Mouse (Mus musculus) yolk sac, embryonic 10.5 days (tissue): ENCODE results near the gene Sipa1l1.

Source experiments
- DNase-seq: peaks from one replicate; pipeline ENCODE4 v3.0.0-alpha.2; 2017; ENCODE audit warnings: low spot score

Sipa1l1 gene

GRCm38 (mm10) chr12:82209753-82210152, 40.6 kb downstream of the Sipa1l1 start:
- DNase-seq: no peak

- no peak for DNase-seq
These were observed 43.9 kb downstream of the Sipa1l1 start for GRCm38 (mm10) chr12:82213056-82213455.

DNA sequence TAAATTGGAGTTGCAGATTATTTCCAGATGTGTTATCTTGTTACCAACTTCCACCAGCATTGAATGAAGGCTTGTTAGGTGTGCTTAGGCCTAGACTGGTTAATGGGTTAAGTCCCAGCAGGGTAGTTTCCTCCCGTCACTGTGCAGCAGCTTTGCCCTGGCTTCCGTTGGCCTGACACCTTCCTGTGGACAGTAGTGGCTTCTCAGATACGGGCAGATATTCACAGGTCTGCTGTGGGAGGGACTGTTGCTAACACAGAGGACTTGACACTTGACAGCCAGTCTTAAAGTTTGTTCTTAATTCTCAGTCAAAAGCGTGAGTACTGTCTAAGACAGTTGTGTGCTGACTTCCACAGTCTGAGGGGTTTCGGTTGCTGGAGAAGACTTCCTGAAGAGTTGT, 45.8 kb downstream of the Sipa1l1 start:
- no peak for DNase-seq

DNA sequence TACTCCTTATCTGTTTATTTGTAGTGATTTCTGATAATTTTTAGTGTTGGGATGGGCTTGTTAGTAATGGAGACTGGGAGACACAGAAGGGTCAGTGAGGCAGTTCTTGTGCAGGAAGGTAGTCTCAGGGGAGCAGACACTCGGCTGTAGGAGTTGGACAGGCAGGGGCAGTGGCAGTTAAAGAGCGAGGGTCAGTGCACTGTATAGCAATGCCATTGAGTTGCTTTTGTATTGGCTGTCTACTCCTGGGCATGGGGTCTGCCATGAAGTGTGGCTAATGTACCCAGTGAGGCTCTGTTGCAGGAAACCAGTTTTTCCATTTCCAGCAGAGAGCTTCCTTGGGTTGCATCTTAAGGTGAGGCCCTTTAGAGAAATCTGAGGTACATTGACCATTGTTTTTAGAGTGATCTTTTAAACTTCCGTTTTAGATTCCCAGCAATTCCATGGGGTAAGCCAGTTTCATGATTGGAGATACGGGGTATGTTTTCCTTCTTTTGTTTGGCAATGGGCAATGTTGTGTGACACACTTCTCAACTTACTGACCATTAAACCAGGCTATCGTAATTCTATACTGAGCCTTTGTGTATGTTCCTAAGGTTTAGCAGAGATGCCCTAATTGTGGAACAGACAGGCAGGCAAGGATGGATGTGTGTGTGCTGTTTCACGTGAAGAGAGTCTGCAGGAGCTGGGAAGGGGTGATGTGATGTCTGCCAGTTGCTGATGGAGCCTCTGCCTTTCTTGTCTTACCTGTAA, 47.9 kb downstream of the Sipa1l1 start:
- DNase-seq: no peak

- no peak for DNase-seq
These were observed 49.1 kb downstream of the Sipa1l1 start for GRCm38 (mm10) chr12:82218201-82218600.

DNA sequence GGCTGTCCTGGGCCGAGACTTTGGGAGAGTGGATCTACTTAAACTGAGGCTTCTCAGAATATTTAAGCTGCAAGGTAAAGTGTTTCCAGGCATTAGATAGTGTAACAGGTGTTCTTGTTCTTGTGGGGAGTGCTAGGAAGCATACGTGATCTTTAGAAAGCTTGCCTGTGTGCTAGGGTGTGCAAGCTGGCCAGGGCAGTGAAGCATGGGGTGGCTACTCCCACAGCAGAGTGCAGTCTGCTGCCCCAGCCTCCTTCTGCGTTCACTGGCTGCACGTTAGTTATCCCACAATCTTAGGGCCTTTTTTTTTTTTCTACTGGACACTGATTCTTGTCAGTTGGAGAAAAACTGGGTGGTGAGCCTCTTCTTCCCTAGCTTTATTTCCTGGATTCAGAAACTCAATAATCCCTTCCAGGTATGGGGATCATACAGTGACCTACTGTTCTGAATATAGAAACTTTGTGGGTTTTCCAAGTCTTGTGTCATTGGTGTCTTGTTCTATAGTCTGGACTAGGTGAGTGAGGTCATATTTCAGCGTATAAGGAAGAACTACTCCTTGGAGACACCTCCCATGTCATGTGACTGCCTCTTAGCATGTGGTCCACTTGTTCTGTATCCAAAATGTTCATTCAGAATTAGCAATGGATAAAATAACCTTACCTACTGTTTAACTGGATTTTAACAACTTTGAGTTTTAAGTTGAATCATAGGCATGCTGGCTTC, 51.4 kb downstream of the Sipa1l1 start:
- DNase-seq: no peak

- no peak for DNase-seq
These were observed 54.2 kb downstream of the Sipa1l1 start for GRCm38 (mm10) chr12:82223126-82223815.

GRCm38 (mm10) chr12:82224848-82225247, 55.7 kb downstream of the Sipa1l1 start:
- DNase-seq: no peak

GRCm38 (mm10) chr12:82225278-82225677, 56.2 kb downstream of the Sipa1l1 start:
- DNase-seq: no peak

GRCm38 (mm10) chr12:82225751-82226228, 56.7 kb downstream of the Sipa1l1 start:
- DNase-seq: no peak

- no peak for DNase-seq
These were observed 57.4 kb downstream of the Sipa1l1 start for GRCm38 (mm10) chr12:82226311-82227066.

DNA sequence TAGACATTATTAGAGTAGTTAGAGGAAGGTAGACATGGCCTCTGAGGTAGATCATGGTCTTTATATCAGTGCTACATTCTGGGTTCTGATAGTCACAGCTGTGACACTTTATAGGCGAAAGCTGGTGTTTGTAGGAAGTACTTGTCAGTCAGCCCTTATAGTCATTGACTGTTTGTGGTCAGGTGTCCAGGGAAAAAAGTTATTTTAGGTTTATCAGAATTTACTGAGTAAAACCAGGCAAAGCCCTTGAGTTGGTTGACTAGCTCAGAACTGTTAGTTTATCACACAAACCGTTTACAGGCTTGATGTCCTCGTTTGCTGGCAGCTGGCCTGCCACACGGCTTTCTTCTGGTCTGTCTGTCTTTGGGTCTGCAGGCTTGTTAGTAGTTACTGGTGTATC, 61.0 kb downstream of the Sipa1l1 start:
- DNase-seq: no peak

GRCm38 (mm10) chr12:82231191-82231590, 62.1 kb downstream of the Sipa1l1 start:
- no peak for DNase-seq

DNA sequence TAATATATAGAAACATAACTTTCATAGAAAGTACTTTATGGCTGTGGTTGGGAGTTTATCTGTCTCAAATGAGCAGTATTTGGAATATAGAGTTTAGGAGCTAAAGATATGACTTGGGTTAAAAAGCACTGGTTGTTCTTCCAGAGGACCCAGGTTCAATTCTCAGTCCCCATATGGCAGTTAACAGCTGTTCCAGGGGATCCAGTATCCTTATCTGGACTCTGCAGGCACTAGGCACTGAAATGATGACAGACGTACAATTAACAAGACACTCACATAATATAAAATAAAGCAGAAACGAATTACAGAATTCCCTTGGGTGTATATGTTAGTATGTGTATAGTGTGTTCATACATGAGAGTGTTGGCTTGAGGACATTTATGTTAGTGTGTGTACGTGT, 64.1 kb downstream of the Sipa1l1 start:
- DNase-seq: no peak

- no peak for DNase-seq
These were observed 65.5 kb downstream of the Sipa1l1 start for GRCm38 (mm10) chr12:82234463-82235223.

GRCm38 (mm10) chr12:82237095-82237494, 68.0 kb downstream of the Sipa1l1 start:
- DNase-seq: no peak

DNA sequence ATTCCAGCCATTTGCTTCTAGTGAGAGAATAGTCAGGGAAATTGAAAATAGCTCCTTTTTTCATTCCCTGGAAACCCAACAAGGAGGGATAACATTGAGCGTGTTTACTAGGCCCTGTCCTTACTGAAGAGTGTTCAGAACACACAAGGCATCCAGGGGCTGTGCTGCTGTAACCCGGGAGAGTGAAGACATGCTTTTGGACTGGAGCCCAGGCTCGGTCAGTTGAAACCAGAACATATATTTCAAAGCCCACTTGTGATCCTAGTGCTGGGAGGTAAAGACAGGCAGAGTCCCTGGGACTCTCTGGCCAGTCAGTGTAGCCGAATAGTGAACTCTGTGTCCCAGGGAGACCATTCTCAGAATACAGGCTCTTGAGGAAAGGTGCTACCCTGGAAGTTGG, 68.8 kb downstream of the Sipa1l1 start:
- DNase-seq: no peak

GRCm38 (mm10) chr12:82240674-82241073, 71.6 kb downstream of the Sipa1l1 start:
- no peak for DNase-seq

DNA sequence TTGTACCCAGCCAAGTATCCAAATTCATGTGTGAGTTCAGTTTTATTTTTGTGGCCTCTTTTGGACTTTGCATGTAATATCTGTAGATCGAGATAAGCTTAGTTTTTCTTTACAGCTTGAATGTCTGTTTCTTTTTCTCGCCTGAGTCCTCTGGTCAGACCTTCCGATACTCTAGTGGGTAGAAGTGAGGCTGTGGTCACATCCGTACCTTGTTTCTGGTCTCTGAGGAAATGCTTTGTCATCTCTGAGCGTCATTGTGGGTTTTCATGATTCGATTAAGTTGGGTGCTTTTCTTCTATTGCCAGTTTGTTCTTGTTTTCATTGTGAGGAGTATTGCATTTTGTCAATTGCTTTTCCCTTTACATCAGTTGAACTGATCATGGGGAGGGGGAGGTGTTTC, 76.1 kb downstream of the Sipa1l1 start:
- DNase-seq: no peak

DNA sequence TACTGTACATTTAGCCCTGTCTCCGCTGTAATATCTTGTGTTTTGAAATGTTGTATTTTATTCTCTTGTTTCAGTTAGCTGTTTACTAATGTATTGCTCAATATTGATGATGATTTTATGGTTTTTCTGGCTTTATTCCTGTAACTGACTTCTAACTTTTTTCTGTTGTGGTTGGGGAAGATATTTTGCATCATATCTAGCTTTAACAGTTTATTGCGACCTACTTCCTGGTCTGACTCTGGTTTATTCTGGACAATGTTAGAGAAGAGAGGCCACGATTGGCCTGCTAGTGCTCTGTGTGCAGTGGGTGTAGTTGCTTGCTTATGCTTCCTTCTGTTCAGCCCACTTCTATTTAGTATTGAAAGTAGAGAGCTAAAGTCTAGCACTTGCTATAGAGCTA, 77.3 kb downstream of the Sipa1l1 start:
- no peak for DNase-seq
